Mouse (Mus musculus) midbrain, postnatal 0 days (tissue): ENCODE data around the gene Grap. TPM values are rescaled to one million over a fixed set of nuclear protein-coding genes. Genes with fewer than 3 reads are reported as not detected.

Experiments
- ATAC-seq: fragments of 200-750 bp; cut with Nextera tagmentation; 2 replicates; pipeline ENCODE4 v1.8.0; 2017; ENCODE audit warnings: moderate number of reproducible peaks, mild to moderate bottlenecking, moderate TSS enrichment, moderate library complexity; ENCODE audit not compliant: low FRiP score
- DNase-seq: peaks from one replicate; pipeline ENCODE4 v3.0.0-alpha.2; 2015; ENCODE audit warnings: low spot score
- H3K27ac ChIP-seq: fragments of 300-500 bp; sonication (generic); 2 replicates; pipeline ENCODE4 v1.5.1; 2014; ENCODE audit warnings: low read depth, mild to moderate bottlenecking, low read length, mixed read lengths
- H3K27me3 ChIP-seq: fragments of 300-500 bp; sonication (generic); 2 replicates; pipeline ENCODE4 v1.6.1; 2014; ENCODE audit warnings: low read length, control low read depth, mixed read lengths; ENCODE audit not compliant: insufficient read depth
- H3K36me3 ChIP-seq: fragments of 300-500 bp; sonication (generic); 2 replicates; pipeline ENCODE4 v1.6.1; 2014; ENCODE audit warnings: low read length, control low read depth, mixed read lengths; ENCODE audit not compliant: insufficient read depth
- H3K4me1 ChIP-seq: fragments of 300-500 bp; sonication (generic); 2 replicates; pipeline ENCODE4 v1.6.1; 2014; ENCODE audit warnings: mild to moderate bottlenecking, control low read depth, antibody characterized with exemption, low read length, mixed read lengths; ENCODE audit not compliant: insufficient read depth
- H3K4me2 ChIP-seq: fragments of 300-500 bp; sonication (generic); 2 replicates; pipeline ENCODE4 v1.6.1; 2014; ENCODE audit warnings: low read depth, mild to moderate bottlenecking, low read length, mixed read lengths; ENCODE audit not compliant: poor library complexity, severe bottlenecking
- H3K4me3 ChIP-seq: fragments of 300-500 bp; sonication (generic); 2 replicates; pipeline ENCODE4 v1.5.1; 2014; ENCODE audit warnings: low read depth, mild to moderate bottlenecking, low read length, moderate library complexity
- H3K9ac ChIP-seq: fragments of 300-500 bp; sonication (generic); replicated peaks from 2 replicates; pipeline ENCODE4 v1.6.1; 2014; ENCODE audit warnings: mild to moderate bottlenecking, low read length, moderate library complexity, mixed read lengths; ENCODE audit not compliant: poor library complexity, severe bottlenecking
- H3K9me3 ChIP-seq: fragments of 300-500 bp; sonication (generic); 2 replicates; pipeline ENCODE4 v1.6.1; 2016; ENCODE audit warnings: low read length, control low read depth
- CTCF ChIP-seq: IDR thresholded peaks from 2 replicates; pipeline ENCODE4 v1.5.1; 2016; ENCODE audit warnings: antibody characterized with exemption, mild to moderate bottlenecking
- WGBS: fragments of 180-500 bp; shearing (Covaris S2); extraction: QIAGEN DNeasy Blood & Tissue Kit; methylation state at CpG from one replicate; pipeline ENCODE4 v1.1.7; 2014; 5-methylcytosine and 5-hydroxymethylcytosine counted together
- polyA plus RNA-seq: library from polyadenylated mRNA; unstranded; fragments of >200 nt; fragmentation: Nextera tagmentation; extraction: Ambion mirVana; gene quantifications from 2 replicates; pipeline ENCODE4 v1.2.1, GENCODE M21; 2015
- total RNA-seq: library from RNA; depleted of rRNA; stranded (reverse); fragments of >200 nt; gene quantifications from 2 replicates; pipeline ENCODE4 v1.2.3, GENCODE M21; 2014

Gene Grap
- total and polyA plus RNA-seq, 2 experiments from 2014 or later, result 5.8 to 6.6 TPM

DNA sequence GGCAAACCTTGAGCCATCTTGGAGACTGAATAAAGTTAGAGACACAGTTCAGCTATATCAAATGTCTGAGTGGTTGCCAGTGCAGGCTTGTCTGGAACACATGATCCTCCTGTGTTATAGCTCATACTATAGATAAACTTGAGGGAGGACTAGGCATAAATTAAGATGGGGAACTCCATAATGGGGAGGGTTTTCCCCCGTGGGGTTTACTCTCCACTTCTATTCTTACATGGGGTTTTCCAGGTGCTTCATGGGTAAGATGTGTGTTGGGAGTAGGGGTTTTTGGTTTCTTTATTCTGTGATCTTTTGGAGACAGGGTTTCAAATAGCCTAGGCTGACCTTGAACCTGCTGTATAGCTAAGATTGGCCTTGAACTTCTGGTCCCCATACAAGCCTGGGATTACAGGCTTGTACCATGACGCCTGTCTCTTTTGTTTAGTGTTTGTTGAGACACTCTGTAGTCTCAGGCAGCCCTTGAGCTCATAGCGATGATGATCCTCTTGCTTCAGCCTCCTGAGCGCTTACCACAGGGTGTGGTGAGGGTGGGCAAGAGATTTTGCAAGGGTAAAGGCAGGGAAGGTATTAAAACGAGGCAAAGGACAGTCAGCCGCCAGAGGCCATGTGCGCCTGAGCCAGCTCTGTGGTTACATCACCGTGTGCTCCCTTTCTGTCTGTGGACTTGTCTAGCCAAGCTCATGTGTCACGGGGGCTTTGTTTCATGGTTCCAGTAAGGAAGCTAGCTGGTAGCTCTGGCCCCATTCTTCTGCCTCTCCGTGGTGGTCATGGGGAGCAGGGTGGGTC lies 5.8 kb upstream of the Grap start:
- H3K36me3 ChIP-seq, result no peaks in the 10 kb centered on the region
- no peaks in the 10 kb centered on the region for H3K9me3 ChIP-seq
- H3K27ac ChIP-seq, result no peak overlapping the region
- ATAC-seq, result no peak
- H3K9ac ChIP-seq, result no peak overlapping the region
- H3K4me1 ChIP-seq, result no peaks in the 10 kb centered on the region
- no peak overlapping the region for H3K4me3 ChIP-seq
- no peak for TF ChIP-seq CTCF
- no peaks in the 10 kb centered on the region; the same call in 1 of the 2 replicates for H3K27me3 ChIP-seq
- no peak for DNase-seq
- H3K4me2 ChIP-seq, result no peak overlapping the region
- 69% methylated on average over 10 of the region's 10 CpGs for WGBS

DNA sequence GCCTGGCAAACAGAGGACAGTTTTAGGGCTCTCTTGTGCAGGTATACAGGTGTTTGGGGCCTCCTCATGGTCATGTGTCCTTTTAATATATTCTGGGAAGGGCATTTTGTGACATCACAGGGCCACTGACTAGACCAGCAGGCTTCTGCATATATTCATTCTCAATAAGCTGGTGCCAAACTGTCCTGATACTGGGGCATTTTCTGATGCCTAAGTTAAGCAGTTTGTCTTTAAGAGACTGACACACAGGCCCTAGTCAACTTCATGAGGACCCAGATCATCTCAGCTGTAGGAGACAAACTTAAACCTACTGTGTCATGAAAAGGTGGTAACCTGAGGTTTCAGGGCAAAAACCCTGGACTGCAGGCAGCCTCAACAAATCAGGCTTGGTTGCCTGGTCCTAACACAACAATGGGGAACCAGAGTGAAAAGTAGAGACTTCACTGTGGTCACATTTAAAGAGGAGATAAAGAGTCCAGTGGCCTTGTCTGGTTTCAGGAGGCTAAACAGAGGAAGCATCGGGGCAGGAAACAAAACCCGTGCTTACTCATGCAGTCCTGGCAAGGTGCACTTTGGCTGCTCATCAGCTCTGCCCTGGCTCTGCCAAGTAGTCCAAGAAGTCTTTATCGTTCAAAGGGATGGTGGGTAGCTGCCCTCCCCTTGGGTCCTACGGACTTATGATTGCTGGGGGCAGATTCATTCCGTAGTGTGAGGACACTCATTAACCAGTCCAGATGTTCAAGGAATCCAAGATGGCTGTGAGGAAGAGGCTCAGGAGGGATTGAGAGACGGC lies 4.9 kb upstream of the Grap start:
- DNase-seq (no peak), ATAC-seq (no peak)
- Histone ChIP-seq H3K4me1 (no peaks in the 10 kb centered on the region), H3K27ac (no peak overlapping the region), H3K4me2 (no peak overlapping the region), H3K4me3 (no peak overlapping the region), H3K9me3 (no peaks in the 10 kb centered on the region), H3K36me3 (no peaks in the 10 kb centered on the region), H3K9ac (no peak overlapping the region), H3K27me3 (no peaks in the 10 kb centered on the region; the same call in 1 of the 2 replicates)
- 80% methylated on average over 6 of the region's 6 CpGs for WGBS
- TF ChIP-seq CTCF, result no peak

DNA sequence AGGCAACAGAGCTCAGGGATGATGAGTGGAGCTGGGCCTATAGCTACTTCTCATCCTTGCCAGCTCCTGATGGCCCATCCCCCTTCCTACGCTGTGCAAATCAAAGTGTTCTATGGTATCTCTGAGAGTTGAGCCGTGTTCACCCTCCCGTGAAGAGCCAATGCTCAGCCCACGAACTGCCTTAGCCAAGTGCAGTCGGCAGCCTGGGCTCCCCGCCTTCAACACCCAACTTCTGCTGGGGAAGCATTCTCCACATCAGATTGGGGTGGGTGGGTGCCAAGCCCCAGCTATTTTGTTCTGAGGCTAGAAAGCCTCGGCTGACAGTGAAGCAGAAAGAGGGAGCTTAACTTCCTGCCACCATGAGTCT lies 4.3 kb upstream of the Grap start:
- H3K9me3 ChIP-seq, result no peaks in the 10 kb centered on the region
- no peaks in the 10 kb centered on the region for H3K36me3 ChIP-seq
- TF ChIP-seq CTCF, result no peak
- H3K27me3 ChIP-seq, result no peaks in the 10 kb centered on the region; the same call in 1 of the 2 replicates
- no peak overlapping the region for H3K4me2 ChIP-seq
- ATAC-seq, result no peak
- no peak overlapping the region for H3K9ac ChIP-seq
- H3K27ac ChIP-seq, result no peak overlapping the region
- 82% methylated on average over 7 of the region's 7 CpGs for WGBS
- H3K4me1 ChIP-seq, result no peaks in the 10 kb centered on the region
- no peak for DNase-seq
- no peak overlapping the region for H3K4me3 ChIP-seq

DNA sequence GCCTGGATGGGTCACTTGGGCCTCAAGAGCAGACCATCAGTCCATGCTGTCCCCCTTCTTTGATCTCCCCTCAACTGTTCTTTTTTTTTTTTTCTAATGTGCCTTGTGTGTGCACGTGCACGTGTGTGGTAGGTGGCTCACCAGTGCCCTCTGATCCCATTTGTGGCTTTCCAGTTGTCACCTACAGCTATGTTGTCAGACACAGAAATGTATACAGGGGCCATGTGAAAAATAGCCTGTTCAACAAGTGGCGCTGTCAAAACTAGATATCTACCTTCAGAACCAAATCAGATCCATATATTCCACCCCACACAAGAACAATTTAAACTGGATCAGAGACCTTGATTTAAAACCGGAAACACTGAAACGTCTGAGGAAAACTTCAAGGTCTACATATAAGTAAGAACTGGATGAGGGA lies 3.9 kb upstream of the Grap start:
- no peak overlapping the region for H3K4me3 ChIP-seq
- no peak overlapping the region for H3K27ac ChIP-seq
- TF ChIP-seq CTCF, result no peak
- H3K27me3 ChIP-seq, result no peaks in the 10 kb centered on the region; the same call in 1 of the 2 replicates
- H3K4me1 ChIP-seq, result no peaks in the 10 kb centered on the region
- H3K36me3 ChIP-seq, result no peaks in the 10 kb centered on the region
- H3K9ac ChIP-seq, result no peak overlapping the region
- ATAC-seq, result no peak
- WGBS, result 95% methylated on average over 5 of the region's 5 CpGs
- no peaks in the 10 kb centered on the region for H3K9me3 ChIP-seq
- no peak overlapping the region for H3K4me2 ChIP-seq
- DNase-seq, result no peak

DNA sequence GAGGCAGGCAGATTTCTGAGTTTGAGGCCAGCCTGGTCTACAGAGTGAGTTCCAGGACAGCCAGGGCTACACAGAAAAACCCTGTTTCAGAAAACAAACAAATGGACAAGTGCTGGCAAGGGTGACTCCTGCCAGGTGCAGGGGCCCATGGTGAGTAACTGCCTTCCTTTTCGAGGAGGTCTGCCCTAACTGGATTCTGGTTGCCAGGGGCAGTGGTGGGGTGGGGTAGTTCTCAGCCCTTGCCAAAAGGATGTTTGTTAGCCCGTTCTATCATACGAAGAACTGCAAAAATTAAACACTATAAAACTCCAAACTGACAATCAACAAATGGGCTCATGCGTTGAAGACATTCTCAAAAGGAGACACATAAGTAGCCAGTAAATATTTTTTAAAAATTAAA lies 3.4 kb upstream of the Grap start:
- Histone ChIP-seq H3K36me3 (no peaks in the 10 kb centered on the region), H3K9ac (no peak overlapping the region), H3K9me3 (no peaks in the 10 kb centered on the region), H3K4me1 (no peaks in the 10 kb centered on the region), H3K27ac (no peak overlapping the region), H3K27me3 (no peaks in the 10 kb centered on the region; the same call in 1 of the 2 replicates), H3K4me3 (no peak overlapping the region), H3K4me2 (no peak overlapping the region)
- WGBS, result 86% methylated on average over 4 of the region's 4 CpGs
- TF ChIP-seq CTCF, result no peak
- ATAC-seq (no peak), DNase-seq (no peak)
